Mouse (Mus musculus) CH12.LX (cell line): ENCODE measurements at regions not wholly inside any gene's neighbourhood (a gene's known extent, or its start where the extent isn't known, plus 50 kb on each side); places are given as distances from the start of the nearest gene placed in this dataset.

Experiments used
- DNase-seq: peaks from one replicate; pipeline ENCODE4 v3.0.0-alpha.2; 2013; ENCODE audit errors: extremely low read depth
- H3K27ac ChIP-seq: 2 replicates; pipeline ENCODE4 v1.5.1; 2012; ENCODE audit warnings: low read depth, mild to moderate bottlenecking, control low read depth, moderate library complexity; ENCODE audit not compliant: insufficient read depth
- H3K27me3 ChIP-seq: replicated peaks from 2 replicates; pipeline ENCODE3; 2012; ENCODE audit warnings: inconsistent platforms
- H3K36me3 ChIP-seq, 2 experiments: replicated peaks in 1 of 2; 2 replicates each; pipeline versions ENCODE3 to v1.6.1; 2012; ENCODE audit warnings: inconsistent platforms in 1 of 2, low read length in 1 of 2, mild to moderate bottlenecking in 1 of 2, mixed read lengths in 1 of 2, moderate library complexity in 1 of 2; ENCODE audit not compliant: control insufficient read depth in 1 of 2, insufficient read depth in 1 of 2
- H3K4me1 ChIP-seq, 2 experiments: 2 replicates each; pipeline ENCODE4 v1.6.1; 2012; ENCODE audit warnings: inconsistent platforms in 1 of 2, moderate library complexity in 1 of 2; ENCODE audit not compliant: insufficient read depth in 2 of 2, control insufficient read depth in 1 of 2
- H3K4me2 ChIP-seq: 2 replicates; pipeline ENCODE4 v1.6.1; 2012; ENCODE audit warnings: low read depth, mild to moderate bottlenecking, control low read depth; ENCODE audit not compliant: poor library complexity, insufficient read depth, severe bottlenecking
- H3K4me3 ChIP-seq, 3 experiments: fragments of 150-350 bp in 1 of 3; sonication (generic) in 1 of 3; replicated peaks in 1 of 3; 2 replicates each; pipeline versions ENCODE3 to v1.5.1; 2011 to 2012; ENCODE audit warnings: low read depth in 2 of 3, low read length in 2 of 3, mild to moderate bottlenecking in 2 of 3, moderate library complexity in 2 of 3, control low read depth in 1 of 3, improper control_type of control experiment in 1 of 3, inconsistent platforms in 1 of 3, mixed read lengths in 1 of 3; ENCODE audit not compliant: poor library complexity in 1 of 3
- H3K79me2 ChIP-seq: replicated peaks from 2 replicates; pipeline ENCODE4 v1.6.1; 2012; ENCODE audit warnings: mild to moderate bottlenecking, moderate library complexity; ENCODE audit not compliant: control insufficient read depth, poor library complexity, insufficient read depth, severe bottlenecking; ENCODE audit errors: extremely low read depth
- H3K9ac ChIP-seq: 2 replicates; pipeline ENCODE4 v1.6.1; 2012; ENCODE audit warnings: low read depth, mild to moderate bottlenecking, control low read depth, moderate library complexity; ENCODE audit not compliant: insufficient read depth
- H3K9me3 ChIP-seq: replicated peaks from 2 replicates; pipeline ENCODE3; 2012; ENCODE audit warnings: low read length, inconsistent platforms, mixed read lengths
- BHLHE40 ChIP-seq: IDR thresholded peaks from 2 replicates; pipeline ENCODE4 v1.6.1; 2011; ENCODE audit warnings: mild to moderate bottlenecking, low read depth, low read length, improper control_type of control experiment
- CHD1 ChIP-seq: IDR thresholded peaks from 2 replicates; pipeline ENCODE4 v1.6.1; 2012; ENCODE audit warnings: low read depth, low read length, improper control_type of control experiment, inconsistent platforms
- ETS1 ChIP-seq: conservative IDR thresholded peaks from 2 replicates; pipeline ENCODE4 v1.6.1; 2012; ENCODE audit warnings: low read depth, mild to moderate bottlenecking, inconsistent platforms, low read length, improper control_type of control experiment, moderate library complexity
- GABPA ChIP-seq: IDR thresholded peaks from 2 replicates; pipeline ENCODE4 v1.6.1; 2012; ENCODE audit warnings: low read depth, low read length, improper control_type of control experiment, inconsistent platforms; ENCODE audit not compliant: insufficient replicate concordance
- HCFC1 ChIP-seq: IDR thresholded peaks from 2 replicates; pipeline ENCODE4 v1.6.1; 2012; ENCODE audit warnings: low read depth, mild to moderate bottlenecking, inconsistent platforms, low read length, improper control_type of control experiment
- JUN ChIP-seq: IDR thresholded peaks from 2 replicates; pipeline ENCODE4 v1.6.1; 2011; ENCODE audit warnings: low read depth, mild to moderate bottlenecking, low read length, improper control_type of control experiment, moderate library complexity; ENCODE audit not compliant: insufficient read depth
- JUND ChIP-seq: conservative IDR thresholded peaks from 2 replicates; pipeline ENCODE4 v1.6.1; 2011; ENCODE audit warnings: low read depth, low read length, improper control_type of control experiment
- KAT2A ChIP-seq: IDR thresholded peaks from 2 replicates; pipeline ENCODE4 v1.6.1; 2012; ENCODE audit warnings: low read length, improper control_type of control experiment, inconsistent platforms; ENCODE audit not compliant: insufficient replicate concordance
- MAFK ChIP-seq: IDR thresholded peaks from 2 replicates; pipeline ENCODE4 v1.6.1; 2011; ENCODE audit warnings: low read length, improper control_type of control experiment; ENCODE audit not compliant: insufficient replicate concordance
- MAX ChIP-seq: IDR thresholded peaks from 2 replicates; pipeline ENCODE4 v1.6.1; 2011; ENCODE audit warnings: low read length, improper control_type of control experiment
- MAZ ChIP-seq: IDR thresholded peaks from 2 replicates; pipeline ENCODE4 v1.6.1; 2012; ENCODE audit warnings: low read depth, mild to moderate bottlenecking, inconsistent platforms, low read length, improper control_type of control experiment, moderate library complexity
- MEF2A ChIP-seq: IDR thresholded peaks from 2 replicates; pipeline ENCODE4 v1.6.1; 2014; ENCODE audit warnings: low read depth, mild to moderate bottlenecking, inconsistent platforms, low read length, improper control_type of control experiment, borderline replicate concordance
- MXI1 ChIP-seq: IDR thresholded peaks from 2 replicates; pipeline ENCODE4 v1.6.1; 2011; ENCODE audit warnings: mild to moderate bottlenecking, low read depth, low read length, improper control_type of control experiment
- NELFE ChIP-seq: IDR thresholded peaks from 2 replicates; pipeline ENCODE4 v1.6.1; 2011; ENCODE audit warnings: low read depth, low read length, improper control_type of control experiment
- PAX5 ChIP-seq: IDR thresholded peaks from 2 replicates; pipeline ENCODE4 v1.6.1; 2012; ENCODE audit warnings: low read length, inconsistent platforms, mixed read lengths
- RAD21 ChIP-seq: IDR thresholded peaks from 2 replicates; pipeline ENCODE4 v1.6.1; 2011; ENCODE audit warnings: low read depth, mild to moderate bottlenecking, low read length, improper control_type of control experiment, moderate library complexity
- RCOR1 ChIP-seq: conservative IDR thresholded peaks from 2 replicates; pipeline ENCODE4 v1.6.1; 2012; ENCODE audit warnings: low read depth, mild to moderate bottlenecking, inconsistent platforms, low read length, improper control_type of control experiment
- SIN3A ChIP-seq: IDR thresholded peaks from 2 replicates; pipeline ENCODE4 v1.6.1; 2012; ENCODE audit warnings: low read length, improper control_type of control experiment, inconsistent platforms
- TBP ChIP-seq: conservative IDR thresholded peaks from 2 replicates; pipeline ENCODE4 v1.6.1; 2011; ENCODE audit warnings: low read depth, low read length, improper control_type of control experiment
- UBTF ChIP-seq: IDR thresholded peaks from 2 replicates; pipeline ENCODE4 v1.6.1; 2012; ENCODE audit warnings: low read depth, mild to moderate bottlenecking, inconsistent platforms, low read length, improper control_type of control experiment, moderate library complexity
- USF1 ChIP-seq: IDR thresholded peaks from 2 replicates; pipeline ENCODE4 v1.6.1; 2014; ENCODE audit warnings: low read depth, mild to moderate bottlenecking, inconsistent platforms, low read length, improper control_type of control experiment
- USF2 ChIP-seq: conservative IDR thresholded peaks from 2 replicates; pipeline ENCODE4 v1.6.1; 2011; ENCODE audit warnings: low read depth, low read length, improper control_type of control experiment
- ZMIZ1 ChIP-seq: IDR thresholded peaks from 2 replicates; pipeline ENCODE4 v1.6.1; 2012; ENCODE audit warnings: low read depth, mild to moderate bottlenecking, inconsistent platforms, low read length, improper control_type of control experiment
- ZNF384 ChIP-seq: IDR thresholded peaks from 2 replicates; pipeline ENCODE4 v1.6.1; 2012; ENCODE audit warnings: low read depth, low read length, improper control_type of control experiment, inconsistent platforms
- dilution Hi-C: fragments of 300-500 bp; cut with MboI; formaldehyde crosslinking; loops from 2 replicates; pipeline ENCODE4 v1.14.3; 2020; ENCODE audit warnings: low sequenced_read_pairs; ENCODE audit not compliant: extremely low pct_unique_long_range_greater_than_20kb, extremely low pct_ligation_motif_present
- in situ Hi-C: fragments of 300-500 bp; cut with MboI; formaldehyde crosslinking; loops from 3 replicates; pipeline ENCODE4 v1.14.3; 2019; ENCODE audit warnings: low sequenced_read_pairs, low pct_ligation_motif_present, low pct_unique_long_range_greater_than_20kb, mixed read lengths

GRCm38 (mm10) chr13:90584766-90585165 is 320.4 kb downstream of the Atp6ap1l start:
- TF ChIP-seq NELFE (no peak), MAFK (no peak), TBP (no peak), PAX5 (no peak), JUN (no peak), ZMIZ1 (no peak), MAX (no peak), USF2 (no peak), MAZ (no peak), GABPA (no peak), HCFC1 (no peak), JUND (no peak), RCOR1 (no peak)
- in situ Hi-C loops (no loop called here), dilution Hi-C loops (no loop called here)
- Histone ChIP-seq H3K4me3 (no peak overlapping the region), H3K36me3 (no peaks in the 10 kb centered on the region), H3K4me1 (no peaks in the 10 kb centered on the region), H3K4me2 (no peak overlapping the region), H3K9ac (no peak overlapping the region), H3K27me3 (no peaks in the 10 kb centered on the region), H3K79me2 (no peaks in the 10 kb centered on the region), H3K27ac (no peak overlapping the region), H3K9me3 (no peaks in the 10 kb centered on the region)
- DNase-seq, result no peak

- dilution Hi-C loops, result no loop called here
- no peak overlapping the region for H3K4me3 ChIP-seq
- H3K79me2 ChIP-seq, result no peaks in the 10 kb centered on the region
- H3K27ac ChIP-seq, result no peak overlapping the region
- TF ChIP-seq USF1 (no peak), PAX5 (no peak), CHD1 (no peak), JUN (no peak), ETS1 (no peak), GABPA (no peak), UBTF (no peak), SIN3A (no peak), MXI1 (no peak), BHLHE40 (no peak), ZNF384 (no peak), NELFE (no peak), MEF2A (no peak), KAT2A (no peak), RAD21 (no peak)
- no peaks in the 10 kb centered on the region for H3K27me3 ChIP-seq
- H3K4me2 ChIP-seq, result no peak overlapping the region
- in situ Hi-C loops, result no loop called here
- H3K4me1 ChIP-seq, result no peaks in the 10 kb centered on the region
- DNase-seq, result no peak
- H3K9me3 ChIP-seq, result no peaks in the 10 kb centered on the region
- H3K9ac ChIP-seq, result no peak overlapping the region
- no peaks in the 10 kb centered on the region for H3K36me3 ChIP-seq
These were observed 329.8 kb downstream of the Atp6ap1l start for GRCm38 (mm10) chr13:90575371-90575770.
